Mouse (Mus musculus) WW6 (cell line): ENCODE measurements around the gene Fbp1.
"Not testable (repeated sequence)": the region's sequence is repeated elsewhere in the genome, so short reads cannot be mapped to it uniquely, and the experiment has no call there.

Experiments
- DNase-seq: peaks from one replicate; pipeline ENCODE4 v3.0.0-alpha.2; 2013; ENCODE audit warnings: low read depth, low spot score

Gene Fbp1

GRCm38 (mm10) chr13:62884536-62884935, 3.5 kb downstream of the Fbp1 start:
- no peak for DNase-seq

GRCm38 (mm10) chr13:62883925-62884324, 4.2 kb downstream of the Fbp1 start:
- DNase-seq = no peak

GRCm38 (mm10) chr13:62883436-62883835, 4.6 kb downstream of the Fbp1 start:
- no peak for DNase-seq

GRCm38 (mm10) chr13:62882856-62883255, 5.2 kb downstream of the Fbp1 start:
- DNase-seq = no peak

- no peak for DNase-seq
Measured at GRCm38 (mm10) chr13:62881336-62881735, 6.7 kb downstream of the Fbp1 start.

GRCm38 (mm10) chr13:62879831-62880615, 8.1 kb downstream of the Fbp1 start:
- DNase-seq = no peak

- DNase-seq = no peak
Measured at GRCm38 (mm10) chr13:62879411-62879810, 8.7 kb downstream of the Fbp1 start.

- no peak for DNase-seq
Measured at GRCm38 (mm10) chr13:62877247-62877646, 10.8 kb downstream of the Fbp1 start.

- DNase-seq = no peak
Measured at GRCm38 (mm10) chr13:62876111-62876510, 12.0 kb downstream of the Fbp1 start.

- DNase-seq = no peak
Measured at GRCm38 (mm10) chr13:62872252-62872651, 15.8 kb downstream of the Fbp1 start.

GRCm38 (mm10) chr13:62870605-62871004, 17.5 kb downstream of the Fbp1 start:
- no peak for DNase-seq

- no peak for DNase-seq
Measured at GRCm38 (mm10) chr13:62866817-62867216, 21.3 kb downstream of the Fbp1 start.

GRCm38 (mm10) chr13:62865651-62866315, 22.3 kb downstream of the Fbp1 start:
- no peak for DNase-seq

GRCm38 (mm10) chr13:62863771-62864170, 24.3 kb downstream of the Fbp1 start:
- no peak for DNase-seq

GRCm38 (mm10) chr13:62862875-62863274, 25.2 kb downstream of the Fbp1 start:
- DNase-seq = no peak

- no peak for DNase-seq
Measured at GRCm38 (mm10) chr13:62860068-62860467, 28.0 kb downstream of the Fbp1 start.

GRCm38 (mm10) chr13:62859251-62859650, 28.8 kb downstream of the Fbp1 start:
- not testable (repeated sequence) for DNase-seq

GRCm38 (mm10) chr13:62857941-62858915, 29.9 kb downstream of the Fbp1 start, which contains the start of gene Fbp2:
Gene Fbp2 (minus strand): TSS chr13:62858422.
- no peak for DNase-seq

- DNase-seq = no peak
Measured at GRCm38 (mm10) chr13:62856850-62857249, 31.2 kb downstream of the Fbp1 start.

- peak; percentile 76 for DNase-seq
Measured at GRCm38 (mm10) chr13:62856305-62856675, 31.8 kb downstream of the Fbp1 start.

- DNase-seq = no peak
Measured at GRCm38 (mm10) chr13:62855396-62856304, 32.4 kb downstream of the Fbp1 start.
